Mouse (Mus musculus): ENCODE measurements around the gene Eno3. TPM values are rescaled to one million over a fixed set of nuclear protein-coding genes. Genes with fewer than 3 reads are reported as not detected.

The Eno3 gene
- polyA plus RNA-seq, 1 experiment, result 101 TPM

DNA sequence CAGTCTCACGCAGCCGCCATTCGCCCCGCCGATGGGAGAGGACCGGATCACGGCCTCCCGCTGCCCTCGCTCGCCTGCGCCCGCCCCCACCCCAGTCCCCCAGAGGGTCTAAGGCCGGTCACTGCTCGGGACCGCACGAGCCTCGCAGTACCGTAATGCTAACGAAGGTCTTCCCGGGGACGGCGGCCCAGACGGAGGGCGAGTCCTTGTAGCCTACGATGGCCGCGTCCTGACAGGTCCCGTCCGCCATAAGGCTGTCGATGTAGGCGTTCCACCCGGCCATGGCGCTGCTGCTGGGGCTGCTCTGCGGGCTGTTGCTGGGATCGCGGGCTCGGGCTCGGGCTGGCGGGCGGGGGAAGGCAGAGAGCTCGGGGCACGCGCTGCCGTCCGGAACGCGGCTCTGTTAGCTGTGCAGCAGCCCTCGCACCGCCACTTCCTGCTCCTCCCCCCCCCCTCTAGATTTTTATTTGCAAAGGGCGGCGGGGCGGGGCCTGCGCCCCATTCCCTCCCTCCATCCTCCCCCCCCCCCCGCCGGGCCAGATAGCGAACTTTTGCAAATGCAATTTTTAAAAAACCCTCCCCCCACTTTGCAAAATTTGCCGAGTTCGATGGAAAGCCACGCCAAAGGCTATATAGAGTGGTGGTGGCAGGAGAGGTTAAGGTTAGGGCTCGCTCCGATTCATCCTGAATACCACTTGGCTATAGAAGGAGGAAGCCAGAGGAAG lies 2.6 kb upstream of the Eno3 start, which contains the start of gene Pfn1:
Gene Pfn1, minus strand, starts transcription at position 447 of the 725 bp plus-strand sequence.
- Histone ChIP-seq H3K4me3 (ENCODE audit: control insufficient read depth, low read depth, low read length) (peak within 1 kb of the TSS; percentile 100), H3K27ac (ENCODE audit: control insufficient read depth, insufficient read depth, low read depth, low read length) (peak within 1 kb of the TSS; percentile 100), H3K36me3 (ENCODE audit: control insufficient read depth, insufficient read depth, low read length) (no peaks in the 10 kb centered on the region; the same call in 1 of the 2 replicates), H3K27me3 (ENCODE audit: control insufficient read depth, insufficient read depth, low read length) (no peaks in the 10 kb centered on the region), H3K4me1 (ENCODE audit: control insufficient read depth, insufficient read depth, low read length) (peaks cover 23% of the 10 kb centered on the region)
- TF ChIP-seq CTCF (IDR thresholded peaks at IDR 0.05; ENCODE audit: control insufficient read depth, insufficient read depth, insufficient replicate concordance, low read depth, low read length) (no peak), POLR2A (IDR thresholded peaks at IDR 0.05; ENCODE audit: control insufficient read depth, low read depth, low read length) (peak; percentile 80)

DNA sequence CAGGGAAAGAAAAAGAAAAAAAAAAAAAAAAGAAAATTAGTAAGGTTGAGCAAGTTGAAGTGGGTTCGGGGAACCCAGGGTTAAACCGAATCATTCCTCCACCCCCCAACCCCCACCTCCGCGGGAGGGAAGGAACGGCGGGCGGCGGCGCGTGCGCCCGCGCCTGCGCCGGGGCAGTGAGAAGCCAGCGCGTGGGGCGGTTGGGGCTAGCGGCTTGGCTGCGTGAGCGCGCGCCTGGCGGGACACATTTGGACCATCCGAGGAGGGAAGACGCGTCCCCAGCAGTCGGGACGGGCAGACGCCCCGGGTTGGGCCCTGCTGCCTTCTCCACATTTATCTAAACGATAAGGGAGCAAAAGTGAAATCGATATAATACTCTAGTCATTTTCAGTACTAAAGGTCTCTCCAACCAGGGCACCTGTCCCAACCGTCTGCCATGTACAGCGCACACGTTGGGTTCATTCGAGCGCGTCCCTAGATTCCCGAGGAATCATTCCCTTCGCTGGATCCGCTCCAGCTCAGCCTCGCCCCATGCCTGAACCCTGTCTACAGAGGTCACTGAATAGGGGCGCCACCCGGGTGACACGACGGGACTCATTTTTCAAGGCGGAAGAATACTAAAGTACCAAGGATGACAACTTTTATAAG lies 2.0 kb upstream of the Eno3 start:
- TF ChIP-seq POLR2A (IDR thresholded peaks at IDR 0.05; ENCODE audit: control insufficient read depth, low read depth, low read length), result peak; percentile 58; the same call in 1 of the 2 replicates
- TF ChIP-seq CTCF (IDR thresholded peaks at IDR 0.05; ENCODE audit: control insufficient read depth, insufficient read depth, insufficient replicate concordance, low read depth, low read length), result no peak
- H3K27me3 ChIP-seq (ENCODE audit: control insufficient read depth, insufficient read depth, low read length), result no peaks in the 10 kb centered on the region
- peak overlapping the region; percentile 80 for H3K4me3 ChIP-seq (ENCODE audit: control insufficient read depth, low read depth, low read length)
- peaks cover 23% of the 10 kb centered on the region for H3K4me1 ChIP-seq (ENCODE audit: control insufficient read depth, insufficient read depth, low read length)
- peak overlapping the region; percentile 95 for H3K27ac ChIP-seq (ENCODE audit: control insufficient read depth, insufficient read depth, low read depth, low read length)
- H3K36me3 ChIP-seq (ENCODE audit: control insufficient read depth, insufficient read depth, low read length), result no peaks in the 10 kb centered on the region; the same call in 1 of the 2 replicates

DNA sequence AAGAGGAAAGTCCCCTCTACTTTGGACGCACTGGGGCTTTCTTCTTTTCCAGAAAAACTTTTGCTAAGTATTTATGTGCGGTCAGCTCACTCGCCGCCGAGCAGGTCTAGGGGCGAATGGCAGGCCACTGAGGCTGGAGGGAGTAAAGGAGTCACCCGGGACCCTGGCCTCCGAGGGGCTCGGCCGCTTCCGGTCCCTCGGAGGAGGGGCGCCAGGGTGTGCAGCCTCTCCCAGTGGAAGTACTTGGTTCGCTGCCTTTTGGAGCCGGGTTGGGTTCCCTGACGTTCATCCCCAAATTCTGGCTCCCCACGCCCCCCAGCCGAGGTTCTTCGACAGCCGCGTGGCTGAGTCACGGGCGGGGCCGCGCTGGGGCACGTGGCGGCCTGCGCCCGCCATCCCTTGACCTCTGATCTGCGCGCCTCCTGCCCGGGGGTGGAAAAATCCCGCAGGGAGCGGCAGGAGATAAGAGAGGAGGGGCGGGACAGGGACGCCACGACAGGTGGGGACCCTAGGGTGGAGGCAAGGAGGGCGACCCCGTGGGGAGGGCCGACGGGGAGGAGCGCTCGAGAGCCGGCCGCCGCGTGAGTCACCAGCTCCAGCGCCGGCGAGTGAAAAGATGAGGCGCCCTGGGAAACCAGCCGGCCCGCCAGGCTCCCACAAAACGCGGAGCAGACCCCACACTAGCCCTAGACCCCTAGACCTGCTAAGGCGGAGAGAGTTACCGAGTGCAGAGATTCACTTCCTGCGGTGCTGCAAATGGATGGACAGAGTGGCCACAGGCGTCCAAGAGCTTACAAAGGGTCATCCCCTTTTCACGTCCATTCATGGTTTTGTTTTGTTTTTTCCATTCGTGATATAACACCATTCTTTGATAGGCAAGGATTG lies 1.2 kb upstream of the Eno3 start:
- H3K27me3 ChIP-seq (ENCODE audit: control insufficient read depth, insufficient read depth, low read length), result no peaks in the 10 kb centered on the region
- TF ChIP-seq POLR2A (IDR thresholded peaks at IDR 0.05; ENCODE audit: control insufficient read depth, low read depth, low read length) (peak; percentile 60), CTCF (IDR thresholded peaks at IDR 0.05; ENCODE audit: control insufficient read depth, insufficient read depth, insufficient replicate concordance, low read depth, low read length) (no peak)
- no peaks in the 10 kb centered on the region; the same call in 1 of the 2 replicates for H3K36me3 ChIP-seq (ENCODE audit: control insufficient read depth, insufficient read depth, low read length)
- peaks cover 23% of the 10 kb centered on the region for H3K4me1 ChIP-seq (ENCODE audit: control insufficient read depth, insufficient read depth, low read length)
- H3K27ac ChIP-seq (ENCODE audit: control insufficient read depth, insufficient read depth, low read depth, low read length), result peak overlapping the region; percentile 95
- H3K4me3 ChIP-seq (ENCODE audit: control insufficient read depth, low read depth, low read length), result peak overlapping the region; percentile 80

DNA sequence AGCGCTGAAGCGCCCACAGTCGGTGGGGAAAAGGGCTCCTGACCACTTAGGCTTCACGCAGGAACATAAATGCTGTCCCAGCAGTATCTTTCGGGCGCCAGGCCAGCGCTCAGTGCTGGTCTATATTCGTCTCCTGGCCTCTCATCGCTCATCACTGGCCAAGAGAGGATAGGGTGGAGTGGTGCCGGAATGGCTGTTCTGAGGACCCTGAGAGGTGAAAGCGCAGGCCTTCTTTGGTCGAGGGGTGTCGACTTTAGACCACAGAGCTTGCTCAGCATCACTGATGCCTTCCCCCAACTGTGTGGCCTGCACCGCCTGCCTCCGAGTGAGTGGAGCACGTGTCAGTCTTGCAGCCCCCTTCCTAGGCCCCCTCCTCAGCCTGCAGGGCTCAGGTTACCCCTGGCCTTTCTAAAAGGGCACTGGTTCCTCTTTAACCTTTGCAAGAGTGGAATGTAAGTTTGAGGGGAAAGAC lies 510 bp upstream of the Eno3 start:
- Histone ChIP-seq H3K36me3 (ENCODE audit: control insufficient read depth, insufficient read depth, low read length) (no peaks in the 10 kb centered on the region; the same call in 1 of the 2 replicates), H3K4me3 (ENCODE audit: control insufficient read depth, low read depth, low read length) (peak overlapping the region; percentile 80), H3K4me1 (ENCODE audit: control insufficient read depth, insufficient read depth, low read length) (peaks cover 23% of the 10 kb centered on the region), H3K27me3 (ENCODE audit: control insufficient read depth, insufficient read depth, low read length) (no peaks in the 10 kb centered on the region), H3K27ac (ENCODE audit: control insufficient read depth, insufficient read depth, low read depth, low read length) (peak overlapping the region; percentile 95)
- TF ChIP-seq CTCF (IDR thresholded peaks at IDR 0.05; ENCODE audit: control insufficient read depth, insufficient read depth, insufficient replicate concordance, low read depth, low read length), result no peak
- TF ChIP-seq POLR2A (IDR thresholded peaks at IDR 0.05; ENCODE audit: control insufficient read depth, low read depth, low read length), result 0 out of 2 replicates have a peak, but pooled peaks have one; percentile 22

DNA sequence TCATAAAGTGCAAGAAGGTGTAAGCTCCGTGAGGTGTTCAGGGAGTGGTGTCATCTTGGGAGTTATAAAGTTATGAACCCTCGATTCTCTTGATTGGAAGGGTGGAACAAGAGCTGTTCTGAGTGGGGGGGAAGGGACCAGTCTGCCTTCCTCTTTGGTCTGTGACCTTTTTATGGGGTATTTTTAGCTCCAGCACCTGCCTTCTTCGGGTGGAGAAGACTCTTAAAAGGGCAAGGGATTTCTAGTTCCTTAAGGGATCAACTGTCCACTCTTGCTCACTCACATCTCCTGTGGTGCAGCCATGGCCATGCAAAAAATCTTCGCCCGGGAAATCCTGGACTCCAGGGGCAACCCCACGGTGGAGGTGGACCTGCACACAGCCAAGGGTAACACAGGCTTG lies 571 bp downstream of the Eno3 start:
- H3K4me1 ChIP-seq (ENCODE audit: control insufficient read depth, insufficient read depth, low read length), result peaks cover 20% of the 10 kb centered on the region
- no peaks in the 10 kb centered on the region; the same call in 1 of the 2 replicates for H3K36me3 ChIP-seq (ENCODE audit: control insufficient read depth, insufficient read depth, low read length)
- no peak overlapping the region for H3K27ac ChIP-seq (ENCODE audit: control insufficient read depth, insufficient read depth, low read depth, low read length)
- TF ChIP-seq POLR2A (IDR thresholded peaks at IDR 0.05; ENCODE audit: control insufficient read depth, low read depth, low read length) (0 out of 2 replicates have a peak, but pooled peaks have one; percentile 12), CTCF (IDR thresholded peaks at IDR 0.05; ENCODE audit: control insufficient read depth, insufficient read depth, insufficient replicate concordance, low read depth, low read length) (no peak)
- H3K4me3 ChIP-seq (ENCODE audit: control insufficient read depth, low read depth, low read length), result no peak overlapping the region
- H3K27me3 ChIP-seq (ENCODE audit: control insufficient read depth, insufficient read depth, low read length), result no peaks in the 10 kb centered on the region

DNA sequence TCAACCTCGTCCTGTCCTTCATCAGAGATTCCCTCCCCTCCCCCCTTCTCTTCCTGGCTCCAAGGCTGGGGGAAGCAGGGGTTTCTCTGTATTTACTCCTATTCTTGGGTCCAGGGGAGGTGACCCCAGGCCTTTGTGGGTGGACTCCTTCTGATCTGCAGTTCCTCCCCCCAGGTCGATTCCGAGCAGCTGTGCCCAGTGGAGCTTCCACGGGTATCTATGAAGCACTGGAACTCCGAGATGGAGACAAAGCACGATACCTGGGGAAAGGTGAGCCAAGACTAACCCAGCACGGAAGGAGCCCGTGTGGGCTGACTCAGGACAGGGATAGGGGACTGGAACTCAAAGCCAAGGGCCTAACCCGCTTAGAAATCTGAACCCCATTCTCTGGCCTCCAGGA lies 989 bp downstream of the Eno3 start:
- TF ChIP-seq CTCF (IDR thresholded peaks at IDR 0.05; ENCODE audit: control insufficient read depth, insufficient read depth, insufficient replicate concordance, low read depth, low read length), result no peak
- no peaks in the 10 kb centered on the region for H3K27me3 ChIP-seq (ENCODE audit: control insufficient read depth, insufficient read depth, low read length)
- H3K4me1 ChIP-seq (ENCODE audit: control insufficient read depth, insufficient read depth, low read length), result peaks cover 16% of the 10 kb centered on the region
- H3K36me3 ChIP-seq (ENCODE audit: control insufficient read depth, insufficient read depth, low read length), result no peaks in the 10 kb centered on the region; the same call in 1 of the 2 replicates
- H3K27ac ChIP-seq (ENCODE audit: control insufficient read depth, insufficient read depth, low read depth, low read length), result no peak overlapping the region
- no peak overlapping the region for H3K4me3 ChIP-seq (ENCODE audit: control insufficient read depth, low read depth, low read length)

Measured in testis, adult 2 months (tissue).